8 mouse cellular contexts compared by ENCODE assay signal in genomic region chr4:80864511-80864922, GRCm38 (mm10). TPM values are rescaled to one million over a fixed set of nuclear protein-coding genes. Genes with fewer than 3 reads are reported as not detected.
DNase-seq lines count a peak whose midpoint lies in the region; ATAC-seq lines count a peak whose summit lies in the region.

No protein-coding gene starts in this region.

- WGBS in forebrain, embryonic 11.5 days, result under 1% methylated on average over 17 of the region's 17 CpGs
- WGBS in hindbrain, embryonic 16.5 days, result under 1% methylated on average over 17 of the region's 17 CpGs
- 0% methylated on average over 17 of the region's 17 CpGs for WGBS in midbrain, embryonic 13.5 days

- H3K27me3 ChIP-seq in forebrain, embryonic 11.5 days (ENCODE audit: control insufficient read depth, insufficient read depth, low read length), result no peaks in the 10 kb centered on the region
- no peaks in the 10 kb centered on the region for H3K27me3 ChIP-seq in hindbrain, embryonic 16.5 days (replicated peaks; ENCODE audit: control insufficient read depth, insufficient read depth, low read length)
- H3K27me3 ChIP-seq in midbrain, embryonic 13.5 days, result no peaks in the 10 kb centered on the region

- no peak overlapping the region for H3K27ac ChIP-seq in forebrain, embryonic 11.5 days (ENCODE audit: low read depth, low read length)
- 0 out of 2 replicates have a peak overlapping the region, but pooled peaks have one; percentile 20 for H3K27ac ChIP-seq in hindbrain, embryonic 16.5 days (ENCODE audit: low read depth, low read length)
- H3K27ac ChIP-seq in midbrain, embryonic 13.5 days, result peak overlapping the region; percentile 44; the same call in 1 of the 2 replicates

- H3K9me3 ChIP-seq in forebrain, embryonic 11.5 days (ENCODE audit: control insufficient read depth, low read length), result no peaks in the 10 kb centered on the region
- H3K9me3 ChIP-seq in hindbrain, embryonic 16.5 days (ENCODE audit: control insufficient read depth, low read length), result no peaks in the 10 kb centered on the region
- no peaks in the 10 kb centered on the region for H3K9me3 ChIP-seq in midbrain, embryonic 13.5 days

- intact Hi-C loops in left cerebral cortex, postnatal 25 days (cut with DNase I), result no loop called here

- peak overlapping the region; percentile 15; the same call in 1 of the 2 replicates for H3K4me3 ChIP-seq in forebrain, embryonic 11.5 days (ENCODE audit: low read depth, low read length)
- peak overlapping the region; percentile 37 for H3K4me3 ChIP-seq in hindbrain, embryonic 16.5 days (ENCODE audit: low read length)
- H3K4me3 ChIP-seq in midbrain, embryonic 13.5 days (replicated peaks), result peak overlapping the region; percentile 33

- peak; percentile 79 for ATAC-seq in forebrain, embryonic 11.5 days (replicated peaks; ENCODE audit: low FRiP score)
- peak; percentile 91 for ATAC-seq in hindbrain, embryonic 16.5 days
- ATAC-seq in midbrain, embryonic 13.5 days, result peak; percentile 93

- DNase-seq in 3T3-L1 (ENCODE audit: low read depth, low spot score), result peak; percentile 14
- peak; percentile 71 for DNase-seq in ZHBTc4 (ENCODE audit: low read depth, low spot score)
- peak; percentile 68 for DNase-seq in forebrain, embryonic 11.5 days (ENCODE audit: low spot score)
- DNase-seq in left cerebral cortex, postnatal 25 days (ENCODE audit: low spot score in 2 of 2), result peak; percentile 75 to 87
- peak; percentile 32 for DNase-seq in yolk sac, embryonic 10.5 days (ENCODE audit: low spot score)
- DNase-seq in thymus, postnatal 10 days (ENCODE audit: low spot score in 2 of 2), result no peak

- peak overlapping the region; percentile 3; the same call in 1 of the 2 replicates for H3K9ac ChIP-seq in forebrain, embryonic 11.5 days (ENCODE audit: low read length)
- H3K9ac ChIP-seq in hindbrain, embryonic 16.5 days (ENCODE audit: low read depth, low read length), result peak overlapping the region; percentile 64
- peak overlapping the region; percentile 64 for H3K9ac ChIP-seq in midbrain, embryonic 13.5 days (replicated peaks)

- H3K4me2 ChIP-seq in forebrain, embryonic 11.5 days (ENCODE audit: low read depth, low read length, severe bottlenecking), result peak overlapping the region; percentile 51
- H3K4me2 ChIP-seq in hindbrain, embryonic 16.5 days (ENCODE audit: low read length), result peak overlapping the region; percentile 74
- peak overlapping the region; percentile 56 for H3K4me2 ChIP-seq in midbrain, embryonic 13.5 days (replicated peaks)

- no peaks in the 10 kb centered on the region for H3K4me1 ChIP-seq in forebrain, embryonic 11.5 days (replicated peaks; ENCODE audit: control insufficient read depth, insufficient read depth, low read length)
- H3K4me1 ChIP-seq in hindbrain, embryonic 16.5 days (ENCODE audit: control insufficient read depth, insufficient read depth, low read depth, low read length), result no peaks in the 10 kb centered on the region; the same call in 1 of the 2 replicates
- peaks cover 7% of the 10 kb centered on the region for H3K4me1 ChIP-seq in midbrain, embryonic 13.5 days (replicated peaks)

- no peaks in the 10 kb centered on the region for H3K36me3 ChIP-seq in forebrain, embryonic 11.5 days (ENCODE audit: control insufficient read depth, insufficient read depth, low read length)
- H3K36me3 ChIP-seq in hindbrain, embryonic 16.5 days (ENCODE audit: control insufficient read depth, insufficient read depth, low read length), result no peaks in the 10 kb centered on the region
- no peaks in the 10 kb centered on the region for H3K36me3 ChIP-seq in midbrain, embryonic 13.5 days

RNA-seq across cellular contexts. Expression of gene Tyrp1, which starts 30.6 kb away (rescaled TPM):
- 0.11 TPM in 1 of 2 replicates, not detected in the other for polyA plus RNA-seq in forebrain, embryonic 11.5 days (2014; fragmentation: Nextera tagmentation; extraction: Ambion mirVana)
- 0.26 and 0.45 TPM in 2 replicates for polyA plus RNA-seq in hindbrain, embryonic 16.5 days (2015; fragmentation: Nextera tagmentation; extraction: Ambion mirVana)
- under 1 TPM in 1 of 2 experiments, not detected in 1; 0.27 TPM for total RNA-seq in left cerebral cortex, postnatal 25 days (2021)
- polyA plus RNA-seq in midbrain, embryonic 13.5 days (2015; fragmentation: Nextera tagmentation; extraction: Ambion mirVana), result 0.20 and 0.28 TPM in 2 replicates

RNA-seq across cellular contexts. Expression of gene Lurap1l, which starts 45.9 kb away (rescaled TPM):
- 2.5 TPM in 2 replicates for polyA plus RNA-seq in forebrain, embryonic 11.5 days (2014; fragmentation: Nextera tagmentation; extraction: Ambion mirVana)
- 9.9 and 10.5 TPM in 2 replicates for polyA plus RNA-seq in hindbrain, embryonic 16.5 days (2015; fragmentation: Nextera tagmentation; extraction: Ambion mirVana)
- 1 to 10 TPM; 9.1 to 9.7 TPM for total RNA-seq in left cerebral cortex, postnatal 25 days (2021)
- polyA plus RNA-seq in midbrain, embryonic 13.5 days (2015; fragmentation: Nextera tagmentation; extraction: Ambion mirVana), result 6.1 TPM in 2 replicates

Comparison
In these comparisons a context has a peak if more than half of its experiments do, and no peak if none do; other contexts are left out.
1. DNase-seq: peak in 3T3-L1 (single experiment), ZHBTc4 (single experiment), forebrain, embryonic 11.5 days (single experiment), left cerebral cortex, postnatal 25 days (2 of 2) and yolk sac, embryonic 10.5 days (single experiment); none in thymus, postnatal 10 days (0 of 2).
2. H3K9ac ChIP-seq: peak in every context shown above with its lines; median percentile 64 in hindbrain, embryonic 16.5 days; 64 in midbrain, embryonic 13.5 days; 3 in forebrain, embryonic 11.5 days.
3. Peak in every context shown above with its lines, with median percentiles within 50 percentile points of each other: ATAC-seq, H3K4me2 ChIP-seq and H3K4me3 ChIP-seq.